Comparison of ENCODE assay signal across 25 mouse cellular contexts in genomic region chr14:113627115-113627514, GRCm38 (mm10).
DNase-seq lines count a peak whose midpoint lies in the region; ATAC-seq lines count a peak whose summit lies in the region.
"Had no signal": no experiment of that assay in that cellular context is flagged by ENCODE, and none has a peak within 500 bp of the region (broad histone marks: within the 10 kb centered on the region; RNA-seq: fewer than 3 reads in every experiment).

No protein-coding gene starts in this region.

- H3K4me1 ChIP-seq in midbrain, embryonic 13.5 days (replicated peaks) = no peaks in the 10 kb centered on the region
- H3K4me1 ChIP-seq: forebrain, embryonic 10.5 days; forebrain, embryonic 15.5 days; heart, embryonic 10.5 days; heart, embryonic 13.5 days; hindbrain, embryonic 15.5 days had no signal

- no peak for DNase-seq in frontal cortex, postnatal 10 days (ENCODE audit: low spot score in 2 of 2)
- peak; percentile 1 to 32 for DNase-seq in left cerebral cortex, adult 9 months (ENCODE audit: low spot score in 2 of 2)
- DNase-seq in left cerebral cortex, postnatal 36 days (ENCODE audit: low spot score in 2 of 2) = no peak
- DNase-seq in right cerebral cortex, postnatal 25 days = peak; percentile 4
- DNase-seq in right cerebral cortex, postnatal 10 days (ENCODE audit: low spot score in 2 of 2) = no peak
- DNase-seq: adrenal gland, adult 8-10 months; adrenal gland, postnatal 25 days; B cell, adult 2 months; cerebellum, adult 18-20 months; cerebellum, adult 9-10 months; cerebellum, postnatal 14 days; gastrocnemius, postnatal 10 days; gastrocnemius, postnatal 36 days; heart, adult 2 months; heart, postnatal 14 days; heart, postnatal 4 days had no signal

- intact Hi-C loops in left cerebral cortex, postnatal 36 days (cut with DNase I) = no loop called here

- H3K27ac ChIP-seq in midbrain, embryonic 13.5 days = no peak overlapping the region
- H3K27ac ChIP-seq: forebrain, embryonic 10.5 days; forebrain, embryonic 15.5 days; heart, adult 2 months; heart, embryonic 10.5 days; heart, embryonic 13.5 days; hindbrain, embryonic 15.5 days had no signal

- no peaks in the 10 kb centered on the region for H3K9me3 ChIP-seq in midbrain, embryonic 13.5 days
- H3K9me3 ChIP-seq: forebrain, embryonic 10.5 days; forebrain, embryonic 15.5 days; heart, embryonic 10.5 days; heart, embryonic 13.5 days; hindbrain, embryonic 15.5 days had no signal

- no peak overlapping the region for H3K4me3 ChIP-seq in midbrain, embryonic 13.5 days (replicated peaks)
- H3K4me3 ChIP-seq: forebrain, embryonic 10.5 days; forebrain, embryonic 15.5 days; heart, adult 2 months; heart, embryonic 10.5 days; heart, embryonic 13.5 days; hindbrain, embryonic 15.5 days had no signal

- H3K36me3 ChIP-seq in midbrain, embryonic 13.5 days = no peaks in the 10 kb centered on the region
- H3K36me3 ChIP-seq: forebrain, embryonic 10.5 days; forebrain, embryonic 15.5 days; heart, embryonic 10.5 days; heart, embryonic 13.5 days; hindbrain, embryonic 15.5 days had no signal

- no peak overlapping the region for H3K4me2 ChIP-seq in midbrain, embryonic 13.5 days (replicated peaks)
- H3K4me2 ChIP-seq: forebrain, embryonic 15.5 days; heart, embryonic 13.5 days; hindbrain, embryonic 15.5 days had no signal

- WGBS in midbrain, embryonic 13.5 days = 65% methylated on average over 2 of the region's 2 CpGs

- H3K9ac ChIP-seq in midbrain, embryonic 13.5 days (replicated peaks) = no peak overlapping the region
- H3K9ac ChIP-seq: forebrain, embryonic 15.5 days; heart, embryonic 13.5 days; hindbrain, embryonic 15.5 days had no signal

- H3K27me3 ChIP-seq in midbrain, embryonic 13.5 days = no peaks in the 10 kb centered on the region
- H3K27me3 ChIP-seq: CH12.LX; forebrain, embryonic 15.5 days; heart, embryonic 13.5 days; hindbrain, embryonic 15.5 days had no signal

- ATAC-seq in frontal cortex, adult (ENCODE audit: low TSS enrichment) = peak; percentile 89
- ATAC-seq in midbrain, embryonic 13.5 days = no peak
- ATAC-seq: activated CD4-positive, CD25-positive, alpha-beta regulatory T cell, adult 4 months; forebrain, embryonic 15.5 days had no signal

Comparison
In these comparisons a context has a peak if more than half of its experiments do, and no peak if none do; other contexts are left out.
1. DNase-seq: peak in left cerebral cortex, adult 9 months (2 of 2) and right cerebral cortex, postnatal 25 days (single experiment); none in frontal cortex, postnatal 10 days (0 of 2), left cerebral cortex, postnatal 36 days (0 of 2) and right cerebral cortex, postnatal 10 days (0 of 2).